Mouse (Mus musculus): ENCODE data around the gene Nr2c2ap.

DNA sequence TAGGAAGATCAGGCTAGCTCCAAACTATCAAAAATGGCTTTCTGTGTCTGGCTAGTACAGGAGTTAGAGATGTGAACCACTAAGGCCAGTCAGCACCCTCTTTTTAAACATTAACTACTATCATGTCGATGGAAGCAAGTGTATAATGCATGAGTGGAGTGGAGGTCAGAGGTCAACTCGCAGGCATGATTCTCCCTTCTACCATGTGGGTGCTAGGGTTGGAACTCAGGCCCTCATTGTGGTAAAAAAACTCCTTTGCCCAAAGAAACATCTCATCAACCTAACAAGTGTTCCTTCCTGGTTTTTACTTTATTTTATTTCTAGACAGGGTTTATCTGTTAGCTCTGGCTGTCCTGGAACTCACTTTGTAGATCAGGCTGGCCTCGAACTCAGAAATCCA, 39.6 kb downstream of the Nr2c2ap start:
- TF ChIP-seq CTCF (IDR thresholded peaks at IDR 0.05; ENCODE audit: borderline replicate concordance, extremely low read depth, insufficient read depth, insufficient read length), result no peak
- no peak for TF ChIP-seq POLR2A (IDR thresholded peaks at IDR 0.05; ENCODE audit: borderline replicate concordance, extremely low read depth, insufficient read depth, insufficient read length, poor library complexity, severe bottlenecking)

Data from brain, embryonic 14.5 days (tissue).